Mouse (Mus musculus) E14TG2a.4 (cell line): ENCODE measurements at regions not wholly inside any gene's neighbourhood (a gene's known extent, or its start where the extent isn't known, plus 50 kb on each side); places are given as distances from the start of the nearest gene placed in this dataset.

ENCODE experiments used
- CTCF ChIP-seq: conservative IDR thresholded peaks from 2 replicates; pipeline ENCODE4 v1.5.1; 2014; ENCODE audit warnings: low read length
- POU5F1 ChIP-seq: IDR thresholded peaks from 2 replicates; pipeline ENCODE4 v1.6.1; 2014; ENCODE audit warnings: low read length, borderline replicate concordance

DNA sequence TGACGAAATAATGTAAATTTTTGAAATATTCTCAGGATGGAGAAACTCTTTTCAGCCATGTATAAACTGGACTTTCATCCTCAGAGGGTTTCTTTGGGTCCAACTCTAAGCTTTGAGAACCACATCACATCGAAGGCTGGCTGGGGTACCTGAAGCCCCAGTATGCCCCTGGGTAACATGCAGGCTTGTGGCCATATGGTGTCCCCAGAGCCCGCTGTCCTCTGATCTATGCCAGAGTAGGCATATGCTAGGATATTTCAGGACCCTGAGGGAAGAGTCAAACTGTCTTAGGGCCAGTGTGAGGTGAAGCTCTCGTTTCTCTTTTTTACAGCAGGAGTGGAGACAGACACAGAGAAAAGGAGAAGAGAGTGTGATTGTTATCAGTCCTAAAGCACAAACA, 289.6 kb upstream of the Rnf219 start:
- TF ChIP-seq CTCF (no peak), POU5F1 (no peak)
